Mouse (Mus musculus) kidney, embryonic 16.5 days (tissue): ENCODE data around the gene Narfl. TPM values are rescaled to one million over a fixed set of nuclear protein-coding genes. Genes with fewer than 3 reads are reported as not detected.

Source experiments
- ATAC-seq: fragments of 200-750 bp; cut with Nextera tagmentation; 2 replicates; pipeline ENCODE4 v1.8.0; 2017; ENCODE audit warnings: moderate TSS enrichment; ENCODE audit not compliant: low FRiP score, low TSS enrichment
- H3K27ac ChIP-seq: fragments of 300-500 bp; sonication (generic); 2 replicates; pipeline ENCODE4 v1.5.1; 2014; ENCODE audit warnings: low read length
- H3K27me3 ChIP-seq: fragments of 300-500 bp; sonication (generic); 2 replicates; pipeline ENCODE4 v1.6.1; 2014; ENCODE audit warnings: low read length, control low read depth, mixed read lengths; ENCODE audit not compliant: insufficient read depth
- H3K36me3 ChIP-seq: fragments of 300-500 bp; sonication (generic); 2 replicates; pipeline ENCODE4 v1.6.1; 2014; ENCODE audit warnings: low read length, control low read depth, mixed read lengths; ENCODE audit not compliant: insufficient read depth
- H3K4me1 ChIP-seq: fragments of 300-500 bp; sonication (generic); 2 replicates; pipeline ENCODE4 v1.6.1; 2014; ENCODE audit warnings: low read length, control low read depth, mixed read lengths; ENCODE audit not compliant: insufficient read depth
- H3K4me2 ChIP-seq: fragments of 300-500 bp; sonication (generic); replicated peaks from 2 replicates; pipeline ENCODE4 v1.6.1; 2014; ENCODE audit warnings: low read depth, low read length
- H3K4me3 ChIP-seq: fragments of 300-500 bp; sonication (generic); 2 replicates; pipeline ENCODE4 v1.5.1; 2014; ENCODE audit warnings: mild to moderate bottlenecking, low read length
- H3K9ac ChIP-seq: fragments of 300-500 bp; sonication (generic); replicated peaks from 2 replicates; pipeline ENCODE4 v1.6.1; 2014; ENCODE audit warnings: low read length
- H3K9me3 ChIP-seq: fragments of 300-500 bp; sonication (generic); 2 replicates; pipeline ENCODE4 v1.6.1; 2016; ENCODE audit warnings: low read length, control low read depth
- WGBS: fragments of 180-500 bp; shearing (Covaris S2); extraction: QIAGEN DNeasy Blood & Tissue Kit; methylation state at CpG from one replicate; pipeline ENCODE4 v1.1.7; 2014; 5-methylcytosine and 5-hydroxymethylcytosine counted together
- polyA plus RNA-seq: library from polyadenylated mRNA; unstranded; fragments of >200 nt; fragmentation: Nextera tagmentation; extraction: Ambion mirVana; gene quantifications from 2 replicates; pipeline ENCODE4 v1.2.1, GENCODE M21; 2015

Narfl gene
- polyA plus RNA-seq, 1 experiment from 2014 or later, result 39.2 TPM

GRCm38 (mm10) chr17:25785281-25785745 lies 11.7 kb downstream of the Narfl start, which contains the start of gene Haghl:
TSS of gene Haghl (minus strand) at chr17:25785673.
- H3K9me3 ChIP-seq, result no peaks in the 10 kb centered on the region
- no peaks in the 10 kb centered on the region for H3K27me3 ChIP-seq
- H3K9ac ChIP-seq, result peak within 1 kb of the TSS; percentile 86
- H3K4me1 ChIP-seq, result peaks cover 16% of the 10 kb centered on the region
- peak within 1 kb of the TSS; percentile 95 for H3K27ac ChIP-seq
- peak; percentile 79 for ATAC-seq
- H3K4me2 ChIP-seq, result peak within 1 kb of the TSS; percentile 90
- peaks cover 30% of the 10 kb centered on the region for H3K36me3 ChIP-seq
- WGBS, result under 1% methylated on average over 23 of the region's 23 CpGs
- H3K4me3 ChIP-seq, result peak within 1 kb of the TSS; percentile 85

GRCm38 (mm10) chr17:25786280-25786679 lies 12.7 kb downstream of the Narfl start, which contains the start of gene Ccdc78:
TSS of gene Ccdc78 (plus strand) at chr17:25786580.
- ATAC-seq, result no peak
- peak within 1 kb of the TSS; percentile 86 for H3K9ac ChIP-seq
- peaks cover 22% of the 10 kb centered on the region for H3K36me3 ChIP-seq
- peak within 1 kb of the TSS; percentile 90 for H3K4me2 ChIP-seq
- peaks cover 26% of the 10 kb centered on the region for H3K4me1 ChIP-seq
- peak within 1 kb of the TSS; percentile 95 for H3K27ac ChIP-seq
- H3K27me3 ChIP-seq, result no peaks in the 10 kb centered on the region
- H3K9me3 ChIP-seq, result no peaks in the 10 kb centered on the region
- WGBS, result 78% methylated on average over 3 of the region's 3 CpGs
- H3K4me3 ChIP-seq, result peak within 1 kb of the TSS; percentile 85

- ATAC-seq, result no peak
- no peaks in the 10 kb centered on the region for H3K9me3 ChIP-seq
- WGBS, result 91% methylated on average over 9 of the region's 9 CpGs
- H3K4me1 ChIP-seq, result peaks cover 29% of the 10 kb centered on the region
- H3K27ac ChIP-seq, result no peak overlapping the region
- no peak overlapping the region for H3K4me2 ChIP-seq
- H3K9ac ChIP-seq, result no peak overlapping the region
- peaks cover 16% of the 10 kb centered on the region for H3K36me3 ChIP-seq
- H3K27me3 ChIP-seq, result no peaks in the 10 kb centered on the region
- no peak overlapping the region for H3K4me3 ChIP-seq
These were observed 13.4 kb downstream of the Narfl start for GRCm38 (mm10) chr17:25786781-25787504.

- Histone ChIP-seq H3K9ac (peak overlapping the region; percentile 85), H3K27me3 (no peaks in the 10 kb centered on the region), H3K9me3 (no peaks in the 10 kb centered on the region), H3K4me2 (peak overlapping the region; percentile 93), H3K27ac (peak overlapping the region; percentile 99), H3K4me1 (peaks cover 54% of the 10 kb centered on the region), H3K4me3 (peak overlapping the region; percentile 95), H3K36me3 (0 out of 2 replicates have a peak, but pooled peaks cover 2% of the 10 kb centered on the region)
- ATAC-seq, result no peak
- WGBS, result 24% methylated on average over 19 of the region's 19 CpGs
These were observed 17.8 kb downstream of the Narfl start for GRCm38 (mm10) chr17:25791320-25791842.

GRCm38 (mm10) chr17:25791843-25792527 lies 18.4 kb downstream of the Narfl start:
- H3K36me3 ChIP-seq, result 0 out of 2 replicates have a peak, but pooled peaks cover 2% of the 10 kb centered on the region
- ATAC-seq, result peak; percentile 42
- no peaks in the 10 kb centered on the region for H3K27me3 ChIP-seq
- H3K4me1 ChIP-seq, result peaks cover 56% of the 10 kb centered on the region
- H3K9me3 ChIP-seq, result no peaks in the 10 kb centered on the region
- under 1% methylated on average over 45 of the region's 45 CpGs for WGBS
- peak overlapping the region; percentile 95 for H3K4me3 ChIP-seq
- H3K9ac ChIP-seq, result peak overlapping the region; percentile 85
- peak overlapping the region; percentile 99 for H3K27ac ChIP-seq
- H3K4me2 ChIP-seq, result peak overlapping the region; percentile 93

- peak; percentile 61 for ATAC-seq
These were observed 19.0 kb downstream of the Narfl start, which contains the start of gene Fam173a for GRCm38 (mm10) chr17:25792615-25793014. TSS of gene Fam173a (minus strand) at chr17:25792901.

GRCm38 (mm10) chr17:25794197-25794596 lies 20.6 kb downstream of the Narfl start:
- H3K9me3 ChIP-seq, result no peaks in the 10 kb centered on the region
- WGBS, result 79% methylated on average over 13 of the region's 13 CpGs
- no peak overlapping the region for H3K4me2 ChIP-seq
- ATAC-seq, result no peak
- peak overlapping the region; percentile 5; the same call in 1 of the 2 replicates for H3K27ac ChIP-seq
- H3K9ac ChIP-seq, result no peak overlapping the region
- peaks cover 63% of the 10 kb centered on the region for H3K4me1 ChIP-seq
- no peak overlapping the region for H3K4me3 ChIP-seq
- H3K36me3 ChIP-seq, result 0 out of 2 replicates have a peak, but pooled peaks cover 2% of the 10 kb centered on the region
- no peaks in the 10 kb centered on the region for H3K27me3 ChIP-seq

More at GRCm38 (mm10) chr17:25792615-25793014, 19.0 kb downstream of the Narfl start, which contains the start of gene Fam173a:
- H3K9ac ChIP-seq, result peak within 1 kb of the TSS; percentile 85
- H3K9me3 ChIP-seq, result no peaks in the 10 kb centered on the region
- H3K36me3 ChIP-seq, result 0 out of 2 replicates have a peak, but pooled peaks cover 2% of the 10 kb centered on the region
- under 1% methylated on average over 12 of the region's 14 CpGs for WGBS
- peak within 1 kb of the TSS; percentile 95 for H3K4me3 ChIP-seq
- peak within 1 kb of the TSS; percentile 99 for H3K27ac ChIP-seq
- H3K27me3 ChIP-seq, result no peaks in the 10 kb centered on the region
- H3K4me2 ChIP-seq, result peak within 1 kb of the TSS; percentile 93
- peaks cover 62% of the 10 kb centered on the region for H3K4me1 ChIP-seq

GRCm38 (mm10) chr17:25794998-25795397 lies 21.4 kb downstream of the Narfl start:
- H3K4me3 ChIP-seq, result peak overlapping the region; percentile 72; the same call in 1 of the 2 replicates
- H3K27me3 ChIP-seq, result no peaks in the 10 kb centered on the region
- no peaks in the 10 kb centered on the region for H3K36me3 ChIP-seq
- peaks cover 63% of the 10 kb centered on the region for H3K4me1 ChIP-seq
- peak overlapping the region; percentile 81; the same call in 1 of the 2 replicates for H3K9ac ChIP-seq
- H3K27ac ChIP-seq, result no peak overlapping the region
- ATAC-seq, result no peak
- H3K4me2 ChIP-seq, result peak overlapping the region; percentile 74
- 77% methylated on average over 17 of the region's 17 CpGs for WGBS
- H3K9me3 ChIP-seq, result no peaks in the 10 kb centered on the region

GRCm38 (mm10) chr17:25795609-25796092 lies 22.1 kb downstream of the Narfl start, which contains the start of gene AC134908.4:
TSS of gene AC134908.4 (minus strand) at chr17:25795659.
- peak; percentile 23 for ATAC-seq
- no peaks in the 10 kb centered on the region for H3K9me3 ChIP-seq
- H3K4me2 ChIP-seq, result peak within 1 kb of the TSS; percentile 74
- 9% methylated on average over 6 of the region's 6 CpGs for WGBS
- peak within 1 kb of the TSS; percentile 72 for H3K4me3 ChIP-seq
- peaks cover 59% of the 10 kb centered on the region for H3K4me1 ChIP-seq
- no peaks in the 10 kb centered on the region for H3K27me3 ChIP-seq
- peak within 1 kb of the TSS; percentile 81 for H3K9ac ChIP-seq
- H3K36me3 ChIP-seq, result no peaks in the 10 kb centered on the region
- peak within 1 kb of the TSS; percentile 58; the same call in 1 of the 2 replicates for H3K27ac ChIP-seq
